Mouse (Mus musculus): ENCODE results near the gene Ugcg.

DNA sequence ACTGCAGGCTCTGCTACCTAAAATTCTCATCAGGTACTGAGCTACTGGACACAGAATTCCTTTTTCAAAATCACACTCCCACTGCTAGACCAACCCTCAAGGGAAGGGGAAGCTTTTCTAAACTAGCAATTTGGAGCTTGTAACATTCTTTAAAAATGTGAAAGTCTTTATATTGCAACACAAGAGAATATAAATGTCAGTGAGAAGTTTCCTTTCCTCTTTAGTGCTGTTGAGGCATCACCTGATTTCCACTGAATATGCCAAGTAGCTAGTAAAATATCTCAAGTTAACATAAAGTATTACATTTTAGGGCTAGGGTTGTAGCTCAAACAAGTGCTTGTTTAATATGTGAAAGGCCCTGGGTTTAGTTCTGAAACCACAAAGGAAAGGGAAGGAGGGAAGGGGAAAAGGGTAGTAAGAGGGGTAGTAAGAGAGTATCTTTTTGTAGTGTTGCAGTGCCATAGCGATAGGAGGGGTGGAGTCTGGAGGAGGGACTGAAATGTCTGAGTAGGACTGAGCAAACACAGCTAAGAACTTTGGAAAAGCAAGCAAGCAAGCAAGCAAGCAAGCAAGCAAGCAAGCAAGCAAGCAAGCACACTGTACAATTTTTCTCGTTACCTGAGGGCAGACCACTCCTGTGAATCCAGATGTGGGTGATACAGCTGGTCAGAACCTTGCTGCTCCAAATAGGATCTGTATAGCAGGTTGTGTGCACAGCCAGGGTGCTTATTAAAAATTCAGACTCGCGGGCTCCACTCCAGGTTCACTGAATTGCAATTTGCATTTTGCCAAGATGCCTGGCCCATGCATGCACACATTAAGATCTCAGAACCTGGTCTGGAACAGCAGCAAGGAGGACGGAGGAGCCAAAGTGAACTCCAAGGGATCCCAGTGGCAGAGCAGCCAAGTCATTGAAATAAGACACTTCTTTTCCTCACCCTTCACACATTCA, 7.5 kb upstream of the Ugcg start:
- TF ChIP-seq POLR2A (IDR thresholded peaks at IDR 0.05; ENCODE audit: borderline replicate concordance, low read depth, low read length) (no peak), CTCF (IDR thresholded peaks at IDR 0.05; ENCODE audit: low read depth, low read length) (no peak)
